Comparison of ENCODE assay signal across 16 mouse cellular contexts in genomic region chr19:46322996-46323572, GRCm38 (mm10). TPM values are rescaled to one million over a fixed set of nuclear protein-coding genes. Genes with fewer than 3 reads are reported as not detected.
DNase-seq lines count a peak whose midpoint lies in the region; ATAC-seq and TF ChIP-seq lines count a peak whose summit lies in the region.
"Had no signal": no experiment of that assay in that cellular context is flagged by ENCODE, and none has a peak within 500 bp of the region (broad histone marks: within the 10 kb centered on the region; RNA-seq: fewer than 3 reads in every experiment).

No protein-coding gene starts in this region.

- peaks cover 9% of the 10 kb centered on the region; the same call in 1 of the 2 replicates for H3K36me3 ChIP-seq in forebrain, postnatal 0 days (ENCODE audit: insufficient read depth)
- H3K36me3 ChIP-seq in midbrain, embryonic 15.5 days (replicated peaks), result no peaks in the 10 kb centered on the region
- H3K36me3 ChIP-seq: embryonic facial prominence, embryonic 12.5 days; kidney, embryonic 15.5 days; liver, embryonic 13.5 days had no signal

- ATAC-seq in forebrain, postnatal 0 days, result no peak
- ATAC-seq in midbrain, embryonic 15.5 days (replicated peaks), result no peak
- ATAC-seq: CD4-positive, CD25-positive, alpha-beta regulatory T cell, adult 4 months; lung, postnatal 0 days had no signal

- DNase-seq in layer of hippocampus, adult 2 months (ENCODE audit: low spot score in 2 of 2), result peak in 1 of 2 experiments; percentile 9
- DNase-seq in layer of hippocampus, adult 8-10 months (ENCODE audit: low spot score in 2 of 2), result no peak
- peak; percentile 44 to 50 for DNase-seq in cerebellum, postnatal 14 days
- DNase-seq in forebrain, postnatal 0 days, result no peak
- no peak for DNase-seq in kidney, postnatal 36 days
- DNase-seq in kidney, postnatal 10 days, result no peak
- DNase-seq in spleen, adult 12 weeks (ENCODE audit: low spot score), result no peak
- DNase-seq: gastrocnemius, postnatal 25 days; liver, embryonic 13.5 days; right cerebral cortex, postnatal 25 days; thymus, postnatal 25 days had no signal

- H3K4me3 ChIP-seq in layer of hippocampus, adult 2 months, result no peak overlapping the region; the same call in 1 of the 2 replicates
- no peak overlapping the region for H3K4me3 ChIP-seq in forebrain, postnatal 0 days (ENCODE audit: low read depth, low read length)
- no peak overlapping the region for H3K4me3 ChIP-seq in midbrain, embryonic 15.5 days
- H3K4me3 ChIP-seq: embryonic facial prominence, embryonic 12.5 days; kidney, embryonic 15.5 days; liver, embryonic 13.5 days had no signal

- no peak for TF ChIP-seq CTCF in layer of hippocampus, adult 2 months (conservative IDR thresholded peaks at IDR 0.05)
- TF ChIP-seq CTCF in forebrain, postnatal 0 days (IDR thresholded peaks at IDR 0.05; ENCODE audit: low read depth), result no peak

- peaks cover 26% of the 10 kb centered on the region for H3K4me1 ChIP-seq in forebrain, postnatal 0 days (ENCODE audit: insufficient read depth)
- peaks cover 92% of the 10 kb centered on the region for H3K4me1 ChIP-seq in midbrain, embryonic 15.5 days

- H3K27ac ChIP-seq in layer of hippocampus, adult 2 months, result peak overlapping the region; percentile 95
- H3K27ac ChIP-seq in forebrain, postnatal 0 days (ENCODE audit: low read depth, low read length), result no peak overlapping the region
- H3K27ac ChIP-seq in midbrain, embryonic 15.5 days, result peak overlapping the region; percentile 25; the same call in 1 of the 2 replicates
- H3K27ac ChIP-seq: embryonic facial prominence, embryonic 12.5 days; kidney, embryonic 15.5 days; liver, embryonic 13.5 days had no signal

- no peaks in the 10 kb centered on the region for H3K27me3 ChIP-seq in forebrain, postnatal 0 days (ENCODE audit: insufficient read depth, low read length)
- no peaks in the 10 kb centered on the region for H3K27me3 ChIP-seq in midbrain, embryonic 15.5 days (replicated peaks)

- 0 out of 2 replicates have a peak overlapping the region, but pooled peaks have one; percentile 25 for H3K9ac ChIP-seq in forebrain, postnatal 0 days
- H3K9ac ChIP-seq in midbrain, embryonic 15.5 days, result peak overlapping the region; percentile 11; the same call in 1 of the 2 replicates
- H3K9ac ChIP-seq: embryonic facial prominence, embryonic 12.5 days; kidney, embryonic 15.5 days; liver, embryonic 13.5 days had no signal

- no peaks in the 10 kb centered on the region for H3K9me3 ChIP-seq in forebrain, postnatal 0 days (ENCODE audit: low read length)
- no peaks in the 10 kb centered on the region for H3K9me3 ChIP-seq in midbrain, embryonic 15.5 days
- H3K9me3 ChIP-seq: embryonic facial prominence, embryonic 12.5 days; kidney, embryonic 15.5 days; liver, embryonic 13.5 days had no signal

- peak overlapping the region; percentile 35; the same call in 1 of the 2 replicates for H3K4me2 ChIP-seq in forebrain, postnatal 0 days (ENCODE audit: low read depth)
- H3K4me2 ChIP-seq in midbrain, embryonic 15.5 days, result peak overlapping the region; percentile 43; the same call in 1 of the 2 replicates
- H3K4me2 ChIP-seq: embryonic facial prominence, embryonic 12.5 days; kidney, embryonic 15.5 days; liver, embryonic 13.5 days had no signal

- WGBS in forebrain, postnatal 0 days, result 83% methylated on average over 13 of the region's 13 CpGs
- WGBS in midbrain, embryonic 15.5 days, result 83% methylated on average over 13 of the region's 13 CpGs

RNA-seq across cellular contexts. Expression of gene Psd, which starts 3.9 kb away (rescaled TPM):
- 100 to 1,000 TPM; 761 to 778 TPM for total RNA-seq in layer of hippocampus, adult 2 months (2021)
- total RNA-seq in layer of hippocampus, adult 8-10 months (2022), result 100 to 1,000 TPM; 602 to 631 (median 613) TPM
- 395 and 483 TPM in 2 replicates for total RNA-seq in forebrain, postnatal 0 days (2014; rRNA removed)
- 158 and 178 TPM in 2 replicates for polyA plus RNA-seq in forebrain, postnatal 0 days (2015; fragmentation: Nextera tagmentation; extraction: Ambion mirVana)
- polyA plus RNA-seq in midbrain, embryonic 15.5 days (2015; fragmentation: Nextera tagmentation; extraction: Ambion mirVana), result 146 and 148 TPM in 2 replicates

RNA-seq across cellular contexts. Expression of gene Fbxl15, which starts 4.9 kb away (rescaled TPM):
- total RNA-seq in layer of hippocampus, adult 2 months (2021), result 10 to 100 TPM; 26.8 to 28.9 TPM
- 10 to 100 TPM; 22.9 to 29.3 (median 25.8) TPM for total RNA-seq in layer of hippocampus, adult 8-10 months (2022)
- 37.2 and 54.8 TPM in 2 replicates for total RNA-seq in forebrain, postnatal 0 days (2014; rRNA removed)
- 50.3 and 59.1 TPM in 2 replicates for polyA plus RNA-seq in forebrain, postnatal 0 days (2015; fragmentation: Nextera tagmentation; extraction: Ambion mirVana)
- polyA plus RNA-seq in midbrain, embryonic 15.5 days (2015; fragmentation: Nextera tagmentation; extraction: Ambion mirVana), result 48.2 and 54.8 TPM in 2 replicates

RNA-seq across cellular contexts. Expression of gene Cuedc2, which starts 15.4 kb away (rescaled TPM):
- 100 to 1,000 TPM; 171 to 178 TPM for total RNA-seq in layer of hippocampus, adult 2 months (2021)
- total RNA-seq in layer of hippocampus, adult 8-10 months (2022), result 100 to 1,000 TPM; 158 to 175 (median 166) TPM
- 214 and 275 TPM in 2 replicates for total RNA-seq in forebrain, postnatal 0 days (2014; rRNA removed)
- polyA plus RNA-seq in forebrain, postnatal 0 days (2015; fragmentation: Nextera tagmentation; extraction: Ambion mirVana), result 388 and 443 TPM in 2 replicates
- polyA plus RNA-seq in midbrain, embryonic 15.5 days (2015; fragmentation: Nextera tagmentation; extraction: Ambion mirVana), result 340 and 347 TPM in 2 replicates

RNA-seq across cellular contexts. Expression of gene Mfsd13a, which starts 17.8 kb away (rescaled TPM):
- total RNA-seq in layer of hippocampus, adult 2 months (2021), result 10 to 100 TPM; 30.2 to 30.5 TPM
- 10 to 100 TPM; 28.3 to 30.7 (median 30.3) TPM for total RNA-seq in layer of hippocampus, adult 8-10 months (2022)
- total RNA-seq in forebrain, postnatal 0 days (2014; rRNA removed), result 4.1 and 5.3 TPM in 2 replicates
- 11.5 and 14.1 TPM in 2 replicates for polyA plus RNA-seq in forebrain, postnatal 0 days (2015; fragmentation: Nextera tagmentation; extraction: Ambion mirVana)
- 11.1 and 11.7 TPM in 2 replicates for polyA plus RNA-seq in midbrain, embryonic 15.5 days (2015; fragmentation: Nextera tagmentation; extraction: Ambion mirVana)

RNA-seq across cellular contexts. Expression of gene Nfkb2, which starts 19.0 kb away (rescaled TPM):
- 1 to 10 TPM; 2.1 to 2.4 TPM for total RNA-seq in layer of hippocampus, adult 2 months (2021)
- total RNA-seq in layer of hippocampus, adult 8-10 months (2022), result 1 to 10 TPM; 2.6 to 4.2 (median 3.3) TPM
- total RNA-seq in forebrain, postnatal 0 days (2014; rRNA removed), result 2.2 TPM in 2 replicates
- 1.2 and 1.3 TPM in 2 replicates for polyA plus RNA-seq in forebrain, postnatal 0 days (2015; fragmentation: Nextera tagmentation; extraction: Ambion mirVana)
- 2.3 and 2.7 TPM in 2 replicates for polyA plus RNA-seq in midbrain, embryonic 15.5 days (2015; fragmentation: Nextera tagmentation; extraction: Ambion mirVana)

Comparison
In these comparisons a context has a peak if more than half of its experiments do, and no peak if none do; other contexts are left out.
1. DNase-seq: peak in cerebellum, postnatal 14 days (2 of 2); none in layer of hippocampus, adult 8-10 months (0 of 2), forebrain, postnatal 0 days (single experiment), kidney, postnatal 36 days (0 of 2), kidney, postnatal 10 days (single experiment) and spleen, adult 12 weeks (single experiment).